Mouse (Mus musculus): ENCODE measurements around the gene Vsig8. TPM values are rescaled to one million over a fixed set of nuclear protein-coding genes. Genes with fewer than 3 reads are reported as not detected.

Gene Vsig8
- polyA plus RNA-seq, 1 experiment from 2014 or later: not detected

GRCm38 (mm10) chr1:172585612-172586567 lies 30.2 kb downstream of the Vsig8 start:
- Histone ChIP-seq H3K9me3 (replicated peaks; ENCODE audit: control insufficient read depth, low read length) (no peaks in the 10 kb centered on the region), H3K9ac (ENCODE audit: low read depth, low read length) (no peak overlapping the region), H3K36me3 (ENCODE audit: control insufficient read depth, insufficient read depth, low read length) (no peaks in the 10 kb centered on the region), H3K27ac (ENCODE audit: low read depth, low read length) (no peak overlapping the region), H3K27me3 (ENCODE audit: control insufficient read depth, insufficient read depth, low read length) (peaks cover 26% of the 10 kb centered on the region), H3K4me2 (peak overlapping the region; percentile 46), H3K4me1 (ENCODE audit: control insufficient read depth, insufficient read depth, low read length) (peaks cover 5% of the 10 kb centered on the region; the same call in 1 of the 2 replicates), H3K4me3 (ENCODE audit: low read depth, low read length) (no peak overlapping the region; the same call in 1 of the 2 replicates)
- no peak for ATAC-seq (replicated peaks; ENCODE audit: insufficient number of reproducible peaks, low FRiP score, low TSS enrichment)
- WGBS (ENCODE audit: insufficient replicate concordance): 20% methylated on average over 26 of the region's 26 CpGs

DNA sequence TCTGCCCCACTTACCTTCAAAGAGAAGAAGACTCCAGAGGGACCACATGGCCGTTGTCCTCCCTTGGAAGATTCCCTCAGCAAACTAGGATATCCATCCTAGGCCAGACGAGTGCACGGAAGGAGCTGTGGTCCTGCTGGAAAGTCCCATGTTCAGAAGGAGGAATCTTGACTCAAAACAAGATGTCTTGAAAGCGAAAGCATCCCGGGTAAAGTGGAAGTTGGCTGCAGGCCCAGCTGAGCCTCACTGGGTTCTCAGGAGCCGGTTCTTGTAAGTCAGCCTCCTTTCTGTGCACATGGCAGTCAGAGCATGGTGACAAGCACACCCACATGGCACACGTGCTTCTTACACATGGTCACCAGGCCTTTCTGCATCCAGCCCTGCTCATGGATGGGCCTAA lies 34.6 kb downstream of the Vsig8 start, which contains the start of gene Slamf8:
Gene Slamf8 (minus strand): TSS at position 184 of the 400 bp plus-strand sequence.
- Histone ChIP-seq H3K9ac (ENCODE audit: low read depth, low read length) (no peak within 1 kb of the TSS), H3K4me1 (ENCODE audit: control insufficient read depth, insufficient read depth, low read length) (peaks cover 5% of the 10 kb centered on the region; the same call in 1 of the 2 replicates), H3K27me3 (ENCODE audit: control insufficient read depth, insufficient read depth, low read length) (peaks cover 10% of the 10 kb centered on the region), H3K9me3 (replicated peaks; ENCODE audit: control insufficient read depth, low read length) (no peaks in the 10 kb centered on the region), H3K27ac (ENCODE audit: low read depth, low read length) (no peak within 1 kb of the TSS), H3K36me3 (ENCODE audit: control insufficient read depth, insufficient read depth, low read length) (no peaks in the 10 kb centered on the region), H3K4me3 (ENCODE audit: low read depth, low read length) (no peak within 1 kb of the TSS), H3K4me2 (no peak within 1 kb of the TSS)
- WGBS (ENCODE audit: insufficient replicate concordance): 71% methylated on average over 7 of the region's 7 CpGs
- ATAC-seq (replicated peaks; ENCODE audit: insufficient number of reproducible peaks, low FRiP score, low TSS enrichment): no peak

DNA sequence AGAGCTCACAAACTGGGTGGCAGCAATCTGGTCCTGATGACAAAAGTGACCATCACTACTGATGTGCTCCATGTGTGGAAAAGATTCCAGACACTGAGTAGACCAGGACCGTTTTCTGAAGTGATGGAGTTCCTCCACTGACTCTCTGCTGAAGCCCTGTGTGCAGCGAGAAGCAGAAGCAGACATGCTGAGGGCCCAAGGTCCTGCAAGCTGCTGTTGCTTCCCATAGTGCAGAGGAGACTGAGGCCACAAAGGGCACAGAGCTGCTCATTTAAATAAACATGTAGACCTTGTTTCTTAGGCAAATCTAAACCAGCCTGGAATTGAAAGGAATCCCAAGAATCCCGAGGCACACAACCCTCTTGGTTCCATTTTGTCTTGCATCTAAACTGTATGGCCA lies 37.6 kb downstream of the Vsig8 start:
- no peaks in the 10 kb centered on the region for H3K36me3 ChIP-seq (ENCODE audit: control insufficient read depth, insufficient read depth, low read length)
- H3K4me2 ChIP-seq: no peak overlapping the region
- WGBS (ENCODE audit: insufficient replicate concordance): 67% methylated on average over 3 of the region's 3 CpGs
- H3K9me3 ChIP-seq (replicated peaks; ENCODE audit: control insufficient read depth, low read length): no peaks in the 10 kb centered on the region
- no peak for ATAC-seq (replicated peaks; ENCODE audit: insufficient number of reproducible peaks, low FRiP score, low TSS enrichment)
- H3K27ac ChIP-seq (ENCODE audit: low read depth, low read length): no peak overlapping the region
- no peak overlapping the region for H3K9ac ChIP-seq (ENCODE audit: low read depth, low read length)
- H3K4me3 ChIP-seq (ENCODE audit: low read depth, low read length): no peak overlapping the region
- H3K27me3 ChIP-seq (ENCODE audit: control insufficient read depth, insufficient read depth, low read length): peaks cover 4% of the 10 kb centered on the region; the same call in 1 of the 2 replicates
- no peaks in the 10 kb centered on the region for H3K4me1 ChIP-seq (ENCODE audit: control insufficient read depth, insufficient read depth, low read length)

GRCm38 (mm10) chr1:172593956-172594355 lies 38.2 kb downstream of the Vsig8 start:
- H3K27ac ChIP-seq (ENCODE audit: low read depth, low read length): no peak overlapping the region
- H3K4me2 ChIP-seq: no peak overlapping the region
- no peaks in the 10 kb centered on the region for H3K9me3 ChIP-seq (replicated peaks; ENCODE audit: control insufficient read depth, low read length)
- 84% methylated on average over 2 of the region's 2 CpGs for WGBS (ENCODE audit: insufficient replicate concordance)
- no peak for ATAC-seq (replicated peaks; ENCODE audit: insufficient number of reproducible peaks, low FRiP score, low TSS enrichment)
- no peaks in the 10 kb centered on the region for H3K36me3 ChIP-seq (ENCODE audit: control insufficient read depth, insufficient read depth, low read length)
- no peak overlapping the region for H3K9ac ChIP-seq (ENCODE audit: low read depth, low read length)
- no peak overlapping the region for H3K4me3 ChIP-seq (ENCODE audit: low read depth, low read length)
- H3K4me1 ChIP-seq (ENCODE audit: control insufficient read depth, insufficient read depth, low read length): no peaks in the 10 kb centered on the region
- H3K27me3 ChIP-seq (ENCODE audit: control insufficient read depth, insufficient read depth, low read length): peaks cover 4% of the 10 kb centered on the region; the same call in 1 of the 2 replicates

DNA sequence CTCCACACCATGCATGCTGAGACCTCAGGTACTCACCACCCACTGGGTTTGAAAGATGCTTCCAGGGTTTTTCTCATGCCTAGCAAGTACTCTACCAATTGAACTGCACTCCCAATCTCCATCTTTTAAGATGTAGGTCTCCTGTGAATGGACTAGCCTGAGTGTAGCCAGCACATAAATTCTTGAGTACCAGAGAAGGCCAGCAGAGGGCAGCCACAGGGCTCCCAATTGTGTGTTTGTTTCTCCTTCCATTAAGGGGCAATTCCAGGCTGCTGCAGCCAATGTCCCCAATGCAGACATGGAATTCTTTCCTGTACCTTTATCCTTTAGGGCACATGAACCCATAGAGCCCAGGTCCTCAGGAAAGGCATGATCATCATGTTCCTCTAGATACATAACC lies 38.8 kb downstream of the Vsig8 start:
- Histone ChIP-seq H3K27ac (ENCODE audit: low read depth, low read length) (no peak overlapping the region), H3K27me3 (ENCODE audit: control insufficient read depth, insufficient read depth, low read length) (no peaks in the 10 kb centered on the region; the same call in 1 of the 2 replicates), H3K4me1 (ENCODE audit: control insufficient read depth, insufficient read depth, low read length) (no peaks in the 10 kb centered on the region), H3K9ac (ENCODE audit: low read depth, low read length) (no peak overlapping the region), H3K4me3 (ENCODE audit: low read depth, low read length) (no peak overlapping the region), H3K9me3 (replicated peaks; ENCODE audit: control insufficient read depth, low read length) (no peaks in the 10 kb centered on the region), H3K4me2 (no peak overlapping the region), H3K36me3 (ENCODE audit: control insufficient read depth, insufficient read depth, low read length) (no peaks in the 10 kb centered on the region)
- ATAC-seq (replicated peaks; ENCODE audit: insufficient number of reproducible peaks, low FRiP score, low TSS enrichment): no peak

DNA sequence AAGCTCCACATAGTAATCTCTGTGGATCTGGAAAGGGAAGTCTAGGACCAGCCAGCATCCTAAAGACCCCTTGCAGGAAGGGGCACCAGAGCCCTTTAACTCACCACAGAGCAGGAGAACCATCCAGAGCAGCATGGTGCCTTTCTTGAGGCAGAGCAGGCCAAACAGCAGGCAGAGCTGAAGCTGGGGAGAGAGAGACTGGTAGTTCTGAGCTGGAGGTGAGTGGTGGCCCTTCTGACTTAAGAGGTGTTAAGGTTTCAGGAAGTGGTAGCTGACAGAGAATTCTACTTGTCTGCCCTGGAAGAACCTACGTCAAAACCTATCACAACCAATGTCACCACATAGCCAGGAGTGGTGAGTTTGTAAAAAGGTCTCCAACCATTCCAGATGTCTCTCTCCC lies 46.6 kb downstream of the Vsig8 start, which contains the start of gene Fcrl6:
Gene Fcrl6 (minus strand): TSS at position 226 of the 400 bp plus-strand sequence.
- ATAC-seq (replicated peaks; ENCODE audit: insufficient number of reproducible peaks, low FRiP score, low TSS enrichment): no peak
- no peak within 1 kb of the TSS for H3K27ac ChIP-seq (ENCODE audit: low read depth, low read length)
- no peak within 1 kb of the TSS for H3K4me2 ChIP-seq
- H3K36me3 ChIP-seq (ENCODE audit: control insufficient read depth, insufficient read depth, low read length): no peaks in the 10 kb centered on the region
- no peak within 1 kb of the TSS for H3K4me3 ChIP-seq (ENCODE audit: low read depth, low read length)
- H3K9me3 ChIP-seq (replicated peaks; ENCODE audit: control insufficient read depth, low read length): no peaks in the 10 kb centered on the region
- 7% methylated on average over 1 of the region's 1 CpGs for WGBS (ENCODE audit: insufficient replicate concordance)
- H3K4me1 ChIP-seq (ENCODE audit: control insufficient read depth, insufficient read depth, low read length): no peaks in the 10 kb centered on the region
- no peaks in the 10 kb centered on the region for H3K27me3 ChIP-seq (ENCODE audit: control insufficient read depth, insufficient read depth, low read length)
- H3K9ac ChIP-seq (ENCODE audit: low read depth, low read length): no peak within 1 kb of the TSS

- Histone ChIP-seq H3K9me3 (replicated peaks; ENCODE audit: control insufficient read depth, low read length) (no peaks in the 10 kb centered on the region), H3K27me3 (ENCODE audit: control insufficient read depth, insufficient read depth, low read length) (no peaks in the 10 kb centered on the region), H3K27ac (ENCODE audit: low read depth, low read length) (no peak overlapping the region), H3K4me2 (no peak overlapping the region), H3K36me3 (ENCODE audit: control insufficient read depth, insufficient read depth, low read length) (no peaks in the 10 kb centered on the region), H3K4me1 (ENCODE audit: control insufficient read depth, insufficient read depth, low read length) (no peaks in the 10 kb centered on the region), H3K9ac (ENCODE audit: low read depth, low read length) (no peak overlapping the region), H3K4me3 (ENCODE audit: low read depth, low read length) (no peak overlapping the region)
- 72% methylated on average over 10 of the region's 10 CpGs for WGBS (ENCODE audit: insufficient replicate concordance)
- ATAC-seq (replicated peaks; ENCODE audit: insufficient number of reproducible peaks, low FRiP score, low TSS enrichment): no peak
Observed at GRCm38 (mm10) chr1:172611304-172611703, 55.6 kb downstream of the Vsig8 start.

DNA sequence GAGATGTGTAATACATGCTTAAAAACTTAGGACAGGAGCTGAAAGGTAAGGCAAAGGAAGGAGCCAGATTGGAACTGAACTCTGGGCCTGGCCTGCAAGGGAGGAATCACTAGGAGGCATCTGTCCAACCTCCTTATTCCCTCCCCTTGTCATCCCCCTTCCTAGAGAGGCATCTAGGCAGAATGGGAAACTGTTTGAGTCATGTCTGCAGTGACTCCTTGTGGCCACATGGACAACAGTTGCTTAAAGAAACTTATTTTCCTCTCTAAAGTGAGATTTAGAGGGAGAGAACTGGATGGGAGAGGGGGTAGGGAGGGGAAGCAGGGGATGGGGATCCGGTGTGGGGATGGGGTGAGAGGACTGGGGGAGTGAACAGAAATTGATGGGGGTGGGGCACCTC lies 57.0 kb downstream of the Vsig8 start:
- Histone ChIP-seq H3K9me3 (replicated peaks; ENCODE audit: control insufficient read depth, low read length) (no peaks in the 10 kb centered on the region), H3K9ac (ENCODE audit: low read depth, low read length) (no peak overlapping the region), H3K4me2 (no peak overlapping the region), H3K27me3 (ENCODE audit: control insufficient read depth, insufficient read depth, low read length) (no peaks in the 10 kb centered on the region), H3K4me1 (ENCODE audit: control insufficient read depth, insufficient read depth, low read length) (peaks cover 3% of the 10 kb centered on the region; the same call in 1 of the 2 replicates), H3K27ac (ENCODE audit: low read depth, low read length) (no peak overlapping the region), H3K4me3 (ENCODE audit: low read depth, low read length) (no peak overlapping the region), H3K36me3 (ENCODE audit: control insufficient read depth, insufficient read depth, low read length) (no peaks in the 10 kb centered on the region)
- WGBS (ENCODE audit: insufficient replicate concordance): 29% methylated on average over 1 of the region's 1 CpGs
- no peak for ATAC-seq (replicated peaks; ENCODE audit: insufficient number of reproducible peaks, low FRiP score, low TSS enrichment)
